8 mouse cellular contexts compared by ENCODE assay signal in the genomic region with DNA sequence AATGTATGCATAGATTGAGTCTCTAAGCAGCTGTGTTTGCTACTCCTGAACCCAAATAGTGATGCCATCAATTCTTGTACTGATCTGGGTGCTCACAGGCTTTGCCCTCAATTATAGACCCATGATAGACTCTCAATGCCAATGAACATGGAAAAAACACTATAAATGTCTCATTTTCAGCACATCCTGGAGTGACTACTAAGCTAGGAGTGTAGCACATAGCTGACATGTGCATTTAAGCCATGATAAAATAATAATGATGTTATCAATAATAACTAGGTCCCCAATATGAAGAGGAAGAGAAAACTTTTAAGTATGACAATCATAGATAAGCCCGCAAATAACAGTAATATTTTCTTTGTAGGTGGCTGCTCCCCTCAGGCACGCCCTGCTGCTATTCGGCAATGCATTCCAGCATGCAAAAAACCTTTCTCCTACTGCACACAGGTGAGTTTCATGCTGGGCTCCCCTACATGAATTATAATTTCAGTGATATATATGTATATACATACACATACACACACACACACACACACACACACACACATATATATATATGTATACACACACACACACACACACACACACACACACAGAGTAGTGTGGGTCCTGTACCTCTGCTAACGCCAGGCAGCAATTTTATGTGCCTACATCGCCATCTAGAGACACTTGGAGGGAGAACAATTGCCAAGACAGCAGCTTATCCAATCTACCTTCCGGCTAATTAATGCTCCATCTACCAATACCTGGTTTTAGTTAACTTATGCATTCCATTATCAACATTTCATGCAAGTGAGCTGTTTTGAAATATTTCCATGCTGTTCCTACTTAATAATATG.
DNase-seq lines count a peak whose midpoint lies in the region; ATAC-seq and TF ChIP-seq lines count a peak whose summit lies in the region.

No protein-coding gene starts in this region.

- H3K36me3 ChIP-seq in lung, embryonic 14.5 days (ENCODE audit: insufficient read depth): no peaks in the 10 kb centered on the region

- H3K9me3 ChIP-seq in lung, embryonic 14.5 days (ENCODE audit: low read depth, low read length): no peaks in the 10 kb centered on the region

- peak; percentile 49; the same call in 1 of the 2 replicates for ATAC-seq in lung, embryonic 14.5 days (ENCODE audit: insufficient read depth)
- peak; percentile 85 for ATAC-seq in frontal cortex, adult (ENCODE audit: low TSS enrichment)

- TF ChIP-seq CTCF in lung, embryonic 14.5 days (IDR thresholded peaks at IDR 0.05; ENCODE audit: low read depth): peak; percentile 67
- TF ChIP-seq CTCF in layer of hippocampus, adult 2 months (conservative IDR thresholded peaks at IDR 0.05): peak; percentile 77

- no peaks in the 10 kb centered on the region; the same call in 1 of the 2 replicates for H3K4me1 ChIP-seq in lung, embryonic 14.5 days (ENCODE audit: insufficient read depth)

- no peak overlapping the region for H3K4me2 ChIP-seq in lung, embryonic 14.5 days

- H3K9ac ChIP-seq in lung, embryonic 14.5 days: no peak overlapping the region

- H3K4me3 ChIP-seq in lung, embryonic 14.5 days (ENCODE audit: low read depth, low read length): no peak overlapping the region
- no peak overlapping the region for H3K4me3 ChIP-seq in layer of hippocampus, adult 2 months

- no peak overlapping the region for H3K27ac ChIP-seq in lung, embryonic 14.5 days (ENCODE audit: low read depth)
- no peak overlapping the region for H3K27ac ChIP-seq in layer of hippocampus, adult 2 months

- WGBS in lung, embryonic 14.5 days: 38% methylated on average over 6 of the region's 6 CpGs

- H3K27me3 ChIP-seq in lung, embryonic 14.5 days (ENCODE audit: insufficient read depth, low read length): no peaks in the 10 kb centered on the region

- DNase-seq in lung, embryonic 14.5 days: peak; percentile 82
- DNase-seq in lung, postnatal 25 days (ENCODE audit: low spot score): no peak
- DNase-seq in cerebellum, adult 18-20 months: peak; percentile 5 to 13
- peak; percentile 52 to 64 for DNase-seq in layer of hippocampus, adult 2 months (ENCODE audit: low spot score in 2 of 2)
- DNase-seq in lung, postnatal 36 days: peak; percentile 19
- peak; percentile 24 for DNase-seq in telencephalon, adult 2 months (ENCODE audit: low read depth, low spot score)
- no peak for DNase-seq in thymus, postnatal 36 days

Comparison
In these comparisons a context has a peak if more than half of its experiments do, and no peak if none do; other contexts are left out.
1. DNase-seq: peak in lung, embryonic 14.5 days (single experiment), cerebellum, adult 18-20 months (2 of 2), layer of hippocampus, adult 2 months (2 of 2), lung, postnatal 36 days (single experiment) and telencephalon, adult 2 months (single experiment); none in lung, postnatal 25 days (single experiment) and thymus, postnatal 36 days (0 of 2).